Mouse (Mus musculus): ENCODE measurements around the gene Hmga2. TPM values are rescaled to one million over a fixed set of nuclear protein-coding genes. Genes with fewer than 3 reads are reported as not detected.

Gene Hmga2
- total and polyA plus RNA-seq, 3 experiments: 0.15 TPM; not detected in 2

DNA sequence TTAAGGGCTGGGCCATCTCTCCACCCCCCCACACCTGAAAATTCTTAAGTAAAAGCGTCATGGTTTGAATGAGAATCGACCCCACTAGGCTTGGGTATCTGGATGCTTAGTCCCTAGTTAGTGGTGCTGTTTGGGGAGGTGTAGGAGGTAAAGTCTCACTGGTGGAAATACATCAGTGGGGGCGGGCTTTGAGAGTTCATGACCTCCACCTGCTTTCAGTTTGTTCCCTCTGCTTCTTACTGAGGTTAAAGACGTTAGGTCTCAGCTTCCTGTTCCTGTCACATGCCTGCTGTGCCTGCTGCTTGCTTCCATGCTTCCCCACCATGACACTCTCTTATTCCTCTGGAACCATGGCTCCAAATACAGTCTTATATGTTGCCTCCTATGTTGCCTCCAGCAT, 12.3 kb upstream of the Hmga2 start:
- Histone ChIP-seq H3K4me1 (ENCODE audit: control insufficient read depth in 1 of 2, insufficient read depth in 2 of 2, low read length in 2 of 2) (no peaks in the 10 kb centered on the region), H3K79me2 (ENCODE audit: control insufficient read depth, insufficient read depth, low read length, poor library complexity) (no peaks in the 10 kb centered on the region), H3K27me3 (ENCODE audit: control insufficient read depth in 1 of 2, insufficient read depth in 2 of 2, low read length in 2 of 2) (no peaks in the 10 kb centered on the region), H3K9ac (ENCODE audit: control insufficient read depth, low read depth, low read length, poor library complexity, severe bottlenecking) (no peak overlapping the region), H3K27ac (ENCODE audit: control insufficient read depth, low read depth, low read length) (no peak overlapping the region), H3K36me3 (ENCODE audit: control insufficient read depth in 1 of 2, insufficient read depth in 2 of 2, low read length in 2 of 2) (no peaks in the 10 kb centered on the region), H3K9me3 (replicated peaks; ENCODE audit: insufficient read depth, low read length) (no peaks in the 10 kb centered on the region), H3K4me3 (ENCODE audit: control insufficient read depth in 1 of 2, insufficient read depth in 1 of 2, low read depth in 2 of 2, low read length in 2 of 2) (no peak overlapping the region)
- DNase-seq (ENCODE audit: low read depth, low spot score): no peak
- TF ChIP-seq USF2 (IDR thresholded peaks at IDR 0.05; ENCODE audit: borderline replicate concordance in 1 of 2, insufficient read depth in 1 of 2, low read depth in 1 of 2, low read length in 2 of 2): no peak
- no peak for TF ChIP-seq MYC (IDR thresholded peaks at IDR 0.05; ENCODE audit: low read depth, low read length)
- no peak for TF ChIP-seq NRF1 (IDR thresholded peaks at IDR 0.05; ENCODE audit: insufficient read depth, low read depth, low read length, poor library complexity, severe bottlenecking)
- TF ChIP-seq HCFC1 (IDR thresholded peaks at IDR 0.05; ENCODE audit: low read depth, low read length): no peak
- no peak for TF ChIP-seq RAD21 (IDR thresholded peaks at IDR 0.05; ENCODE audit: low read depth, low read length)
- no peak for TF ChIP-seq POLR2AphosphoS2 (IDR thresholded peaks at IDR 0.05; ENCODE audit: low read length)
- no peak for TF ChIP-seq UBTF (IDR thresholded peaks at IDR 0.05; ENCODE audit: borderline replicate concordance, insufficient read depth, low read depth, low read length)
- no peak for TF ChIP-seq MAZ (IDR thresholded peaks at IDR 0.05; ENCODE audit: low read depth, low read length)
- no peak for TF ChIP-seq EP300 (IDR thresholded peaks at IDR 0.05; ENCODE audit: low read depth in 1 of 2, low read length in 2 of 2)
- TF ChIP-seq SMC3 (IDR thresholded peaks at IDR 0.05; ENCODE audit: low read depth, low read length): no peak
- no peak for TF ChIP-seq NELFE (IDR thresholded peaks at IDR 0.05; ENCODE audit: low read depth, low read length)
- TF ChIP-seq ZKSCAN1 (IDR thresholded peaks at IDR 0.05; ENCODE audit: low read depth, low read length): no peak
- TF ChIP-seq USF1 (IDR thresholded peaks at IDR 0.05; ENCODE audit: low read depth, low read length): no peak
- TF ChIP-seq JUND (IDR thresholded peaks at IDR 0.05; ENCODE audit: low read depth, low read length): no peak
- TF ChIP-seq ETS1 (IDR thresholded peaks at IDR 0.05; ENCODE audit: low read depth, low read length): no peak
- TF ChIP-seq POLR2AphosphoS5 (IDR thresholded peaks at IDR 0.05; ENCODE audit: borderline replicate concordance, low read depth, low read length): no peak
- no peak for TF ChIP-seq BHLHE40 (IDR thresholded peaks at IDR 0.05; ENCODE audit: borderline replicate concordance, low read depth, low read length)

DNA sequence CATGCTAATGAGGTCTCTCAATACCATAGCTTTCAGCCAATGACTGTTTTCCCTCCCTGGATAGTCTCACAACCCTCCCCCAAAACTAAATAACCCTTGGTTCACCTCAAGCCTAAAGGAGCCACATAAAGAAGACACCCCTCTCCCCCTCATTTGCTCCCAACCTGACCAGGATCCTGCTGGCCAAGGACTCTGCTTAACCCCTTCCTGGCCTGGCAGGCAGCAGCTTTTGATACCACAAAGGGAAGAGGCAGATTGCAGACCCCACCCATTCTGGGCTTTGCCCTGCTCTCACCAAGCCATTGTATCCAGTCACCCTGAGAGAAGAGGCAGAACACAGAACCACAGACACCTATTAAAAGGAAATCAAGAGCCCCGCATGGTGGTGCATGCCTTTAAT, 11.6 kb upstream of the Hmga2 start:
- Histone ChIP-seq H3K27me3 (ENCODE audit: control insufficient read depth in 1 of 2, insufficient read depth in 2 of 2, low read length in 2 of 2) (no peaks in the 10 kb centered on the region), H3K9ac (ENCODE audit: control insufficient read depth, low read depth, low read length, poor library complexity, severe bottlenecking) (no peak overlapping the region), H3K9me3 (replicated peaks; ENCODE audit: insufficient read depth, low read length) (no peaks in the 10 kb centered on the region), H3K4me1 (ENCODE audit: control insufficient read depth in 1 of 2, insufficient read depth in 2 of 2, low read length in 2 of 2) (no peaks in the 10 kb centered on the region), H3K79me2 (ENCODE audit: control insufficient read depth, insufficient read depth, low read length, poor library complexity) (no peaks in the 10 kb centered on the region), H3K4me3 (ENCODE audit: control insufficient read depth in 1 of 2, insufficient read depth in 1 of 2, low read depth in 2 of 2, low read length in 2 of 2) (no peak overlapping the region), H3K36me3 (ENCODE audit: control insufficient read depth in 1 of 2, insufficient read depth in 2 of 2, low read length in 2 of 2) (no peaks in the 10 kb centered on the region), H3K27ac (ENCODE audit: control insufficient read depth, low read depth, low read length) (no peak overlapping the region)
- no peak for DNase-seq (ENCODE audit: low read depth, low spot score)
- TF ChIP-seq ELF1 (IDR thresholded peaks at IDR 0.05; ENCODE audit: low read depth, low read length) (no peak), MAFK (IDR thresholded peaks at IDR 0.05; ENCODE audit: borderline replicate concordance, low read depth, low read length) (no peak)
